Mouse (Mus musculus) Patski (cell line): ENCODE results near the gene Slc16a3. TPM values are rescaled to one million over a fixed set of nuclear protein-coding genes. Genes with fewer than 3 reads are reported as not detected.

Experiments used
- ATAC-seq: fragments of 100-300 bp; one replicate; pipeline ENCODE4 v1.8.0; 2021
- CTCF ChIA-PET: fragments of 350-600 bp; sonication (Branson Sonifier 250); formaldehyde crosslinking; loops from one replicate; lab custom pipeline; 2022; ENCODE audit warnings: inconsistent platforms; lab: Charles Lee
- POLR2A ChIA-PET: fragments of 350-600 bp; sonication (Branson Sonifier 250); formaldehyde crosslinking; loops from one replicate; lab custom pipeline; 2022; ENCODE audit warnings: antibody characterized with exemption, inconsistent platforms; lab: Charles Lee
- DNase-seq: peaks from one replicate; pipeline ENCODE4 v3.0.0-alpha.2; 2011; ENCODE audit warnings: low read depth, low spot score
- H3K27me3 ChIP-seq: fragments of 371-371 bp; one replicate; pipeline ENCODE4 v1.5.1; 2021
- CTCF ChIP-seq: fragments of 100-300 bp; IDR thresholded peaks from one replicate; pipeline ENCODE4 v1.5.1; 2021
- in situ Hi-C: fragments of 300-500 bp; cut with MboI; formaldehyde crosslinking; loops from 3 replicates; pipeline ENCODE4 v1.11.1; 2018; ENCODE audit warnings: low pct_unique_long_range_greater_than_20kb, mixed read lengths
- polyA plus RNA-seq: library from polyadenylated mRNA; unstranded; gene quantifications from one replicate; pipeline ENCODE4 v1.2.3, GENCODE M21; 2021

Gene Slc16a3
- polyA plus RNA-seq, 1 experiment from 2014 or later = 0.39 TPM

GRCm38 (mm10) chr11:120959564-120959963 lies 11.3 kb downstream of the Slc16a3 start:
- no peak for TF ChIP-seq CTCF
- ATAC-seq (no peak), DNase-seq (no peak)
- ChIA-PET CTCF (no interaction called here), POLR2A (interaction anchor here (1.3 to 1.4 kb wide), 2 partner anchors 22 to 27 kb away, joined by 3 read pairs; partner anchors contain the start of gene Ccdc57)
- in situ Hi-C loops = no loop called here
- H3K27me3 ChIP-seq = no peaks in the 10 kb centered on the region

DNA sequence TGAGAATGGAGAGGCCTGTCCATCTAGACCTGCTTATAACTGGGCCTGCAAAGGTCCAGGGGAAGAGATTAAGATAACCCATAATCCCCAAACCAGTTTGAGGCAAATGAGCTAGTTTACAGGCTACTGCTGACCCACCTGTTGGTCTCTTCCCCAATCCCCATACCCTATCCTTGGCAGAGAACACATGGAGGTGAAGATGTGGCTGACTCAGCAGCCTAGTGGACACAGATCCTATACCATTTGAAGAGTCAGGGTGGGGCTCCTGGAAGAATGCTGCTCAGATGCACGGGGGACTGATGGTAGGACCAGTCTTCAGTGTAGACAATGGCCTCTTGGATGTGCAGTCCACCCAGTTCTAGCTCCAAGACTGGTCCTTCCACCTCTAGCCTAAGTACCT lies 12.0 kb downstream of the Slc16a3 start:
- ChIA-PET POLR2A (interaction anchor here (1.2 to 1.4 kb wide), 2 partner anchors 12 to 27 kb away, joined by 3 read pairs; partner anchors contain the start of gene Ccdc57), CTCF (interaction anchor here (1.3 kb wide), 1 partner anchor 20 kb away, joined by 4 read pairs; no protein-coding TSS in a partner anchor)
- in situ Hi-C loops = no loop called here

GRCm38 (mm10) chr11:120961594-120961993 lies 13.3 kb downstream of the Slc16a3 start:
- POLR2A ChIA-PET = interaction anchor here (1.2 kb wide), 1 partner anchor 11 kb away, joined by 3 read pairs; no protein-coding TSS in a partner anchor
- in situ Hi-C loops = no loop called here

More for the DNA sequence above, 12.0 kb downstream of the Slc16a3 start:
- no peak for DNase-seq
- no peak for TF ChIP-seq CTCF
- no peak for ATAC-seq
- H3K27me3 ChIP-seq = no peaks in the 10 kb centered on the region

GRCm38 (mm10) chr11:120962050-120962771 lies 13.9 kb downstream of the Slc16a3 start:
- ChIA-PET POLR2A (interaction anchor here (1.3 kb wide), 1 partner anchor 8 kb away, joined by 3 read pairs; no protein-coding TSS in a partner anchor), CTCF (interaction anchor here (1.1 kb wide), 1 partner anchor 9 kb away, joined by 3 read pairs; no protein-coding TSS in a partner anchor)
- no peak for TF ChIP-seq CTCF
- in situ Hi-C loops = no loop called here
- no peak for ATAC-seq
- no peaks in the 10 kb centered on the region for H3K27me3 ChIP-seq
- no peak for DNase-seq

More at GRCm38 (mm10) chr11:120961594-120961993, 13.3 kb downstream of the Slc16a3 start:
- ATAC-seq (no peak), DNase-seq (no peak)
- TF ChIP-seq CTCF = no peak
- CTCF ChIA-PET = interaction anchor here (0.8 to 1.3 kb wide), 2 partner anchors 16 to 18 kb away, joined by 4 read pairs; no protein-coding TSS in a partner anchor
- H3K27me3 ChIP-seq = no peaks in the 10 kb centered on the region

- in situ Hi-C loops = no loop called here
- no peak for TF ChIP-seq CTCF
- DNase-seq (no peak), ATAC-seq (no peak)
- ChIA-PET CTCF (interaction anchor here (1.1 to 1.7 kb wide), 2 partner anchors 9 to 22 kb away, joined by 3 to 7 read pairs; no protein-coding TSS in a partner anchor), POLR2A (interaction anchor here (1.3 kb wide), 1 partner anchor 9 kb away, joined by 3 read pairs; no protein-coding TSS in a partner anchor)
- no peaks in the 10 kb centered on the region for H3K27me3 ChIP-seq
Observed at GRCm38 (mm10) chr11:120962909-120963308, 14.6 kb downstream of the Slc16a3 start.

GRCm38 (mm10) chr11:120964195-120965157 lies 16.2 kb downstream of the Slc16a3 start:
- ATAC-seq (no peak), DNase-seq (no peak)
- TF ChIP-seq CTCF = no peak
- in situ Hi-C loops = no loop called here
- POLR2A ChIA-PET = interaction anchor here (0.6 kb wide), 1 partner anchor 114 kb away, joined by 3 read pairs; no protein-coding TSS in a partner anchor
- H3K27me3 ChIP-seq = no peaks in the 10 kb centered on the region
- CTCF ChIA-PET = interaction anchor here (1.7 kb wide), 1 partner anchor 20 kb away, joined by 7 read pairs; no protein-coding TSS in a partner anchor

- CTCF ChIA-PET = no interaction called here
- in situ Hi-C loops = no loop called here
- no peak for TF ChIP-seq CTCF
- H3K27me3 ChIP-seq = no peaks in the 10 kb centered on the region
- POLR2A ChIA-PET = no interaction called here
- ATAC-seq = no peak
- DNase-seq = no peak
Observed at GRCm38 (mm10) chr11:120965587-120965986, 17.3 kb downstream of the Slc16a3 start.

DNA sequence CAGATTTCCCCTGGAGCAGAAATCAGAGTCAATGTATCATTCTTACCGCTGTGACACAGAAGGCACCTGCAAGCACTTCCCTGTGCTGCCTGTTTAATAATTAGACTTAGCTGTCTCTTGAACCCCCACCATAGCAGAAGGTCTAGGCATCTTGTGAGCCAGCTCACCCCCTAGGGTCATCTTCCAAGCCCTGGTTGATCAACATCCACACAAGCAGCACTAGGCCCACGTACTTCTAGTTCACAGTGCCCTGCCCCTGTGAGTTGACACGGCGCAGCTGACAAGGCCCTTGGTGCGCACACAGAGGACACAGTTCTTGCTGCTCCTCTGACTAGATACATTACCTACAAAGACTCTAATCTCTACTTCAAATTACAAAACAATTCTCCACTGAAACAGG lies 21.5 kb downstream of the Slc16a3 start:
- H3K27me3 ChIP-seq = no peaks in the 10 kb centered on the region
- ChIA-PET POLR2A (no interaction called here), CTCF (no interaction called here)
- DNase-seq (no peak), ATAC-seq (no peak)
- no peak for TF ChIP-seq CTCF
- in situ Hi-C loops = no loop called here

GRCm38 (mm10) chr11:120971237-120971636 lies 23.0 kb downstream of the Slc16a3 start:
- POLR2A ChIA-PET = no interaction called here
- no peak for DNase-seq
- TF ChIP-seq CTCF = no peak
- no peaks in the 10 kb centered on the region for H3K27me3 ChIP-seq
- CTCF ChIA-PET = interaction anchor here (1.5 kb wide), 1 partner anchor 9 kb away, joined by 3 read pairs; no protein-coding TSS in a partner anchor
- ATAC-seq = no peak
- in situ Hi-C loops = no loop called here

- CTCF ChIA-PET = no interaction called here
- TF ChIP-seq CTCF = no peak
- no peak for ATAC-seq
Observed at GRCm38 (mm10) chr11:120973318-120973717, 25.0 kb downstream of the Slc16a3 start.

More at GRCm38 (mm10) chr11:120973318-120973717, 25.0 kb downstream of the Slc16a3 start:
- no peak for DNase-seq
- POLR2A ChIA-PET = no interaction called here
- no peaks in the 10 kb centered on the region for H3K27me3 ChIP-seq
- in situ Hi-C loops = no loop called here
